Mouse (Mus musculus) liver, postnatal 0 days (tissue): Measurements from ENCODE around the gene Gm49394. TPM values are rescaled to one million over a fixed set of nuclear protein-coding genes. Genes with fewer than 3 reads are reported as not detected.

Experiments
- ATAC-seq: fragments of 200-750 bp; cut with Nextera tagmentation; 2 replicates; pipeline ENCODE4 v1.8.0; 2017; ENCODE audit warnings: mild to moderate bottlenecking, moderate library complexity
- DNase-seq: peaks from one replicate; pipeline ENCODE4 v3.0.0-alpha.2; 2016
- H3K27ac ChIP-seq: fragments of 300-500 bp; sonication (generic); 2 replicates; pipeline ENCODE4 v1.5.1; 2014; ENCODE audit warnings: antibody characterized with exemption, moderate library complexity, mild to moderate bottlenecking, low read depth
- H3K27me3 ChIP-seq: fragments of 300-500 bp; sonication (generic); 2 replicates; pipeline ENCODE4 v1.6.1; 2014; ENCODE audit warnings: low read length, control low read depth, mixed read lengths; ENCODE audit not compliant: insufficient read depth
- H3K36me3 ChIP-seq: fragments of 300-500 bp; sonication (generic); replicated peaks from 2 replicates; pipeline ENCODE4 v1.6.1; 2014; ENCODE audit warnings: mild to moderate bottlenecking, control low read depth, low read length, moderate library complexity, mixed read lengths; ENCODE audit not compliant: insufficient read depth
- H3K4me1 ChIP-seq: fragments of 300-500 bp; sonication (generic); 2 replicates; pipeline ENCODE4 v1.6.1; 2014; ENCODE audit warnings: antibody characterized with exemption, mild to moderate bottlenecking, control low read depth; ENCODE audit not compliant: insufficient read depth
- H3K4me2 ChIP-seq: fragments of 300-500 bp; sonication (generic); 2 replicates; pipeline ENCODE4 v1.6.1; 2014; ENCODE audit warnings: low read depth, mild to moderate bottlenecking, low read length, moderate library complexity, mixed read lengths
- H3K4me3 ChIP-seq: fragments of 300-500 bp; sonication (generic); 2 replicates; pipeline ENCODE4 v1.5.1; 2014; ENCODE audit warnings: low read depth, low read length
- H3K9ac ChIP-seq: fragments of 300-500 bp; sonication (generic); replicated peaks from 2 replicates; pipeline ENCODE4 v1.6.1; 2014; ENCODE audit warnings: mild to moderate bottlenecking, moderate library complexity
- H3K9me3 ChIP-seq: fragments of 300-500 bp; sonication (generic); 2 replicates; pipeline ENCODE4 v1.6.1; 2016; ENCODE audit warnings: mild to moderate bottlenecking, control low read depth, low read length, mixed read lengths
- CTCF ChIP-seq: sonication (generic); IDR thresholded peaks from 2 replicates; pipeline ENCODE4 v1.5.1; 2016; ENCODE audit warnings: antibody characterized with exemption, low read depth
- EP300 ChIP-seq: IDR thresholded peaks from 2 replicates; pipeline ENCODE4 v1.6.1; 2016; ENCODE audit warnings: antibody characterized with exemption, low read depth, mild to moderate bottlenecking
- WGBS: fragments of 180-500 bp; shearing (Covaris S2); extraction: QIAGEN DNeasy Blood & Tissue Kit; methylation state at CpG from one replicate; pipeline ENCODE4 v1.1.7; 2014; ENCODE audit not compliant: insufficient replicate concordance; 5-methylcytosine and 5-hydroxymethylcytosine counted together
- polyA plus RNA-seq: library from polyadenylated mRNA; unstranded; fragments of >200 nt; fragmentation: Nextera tagmentation; extraction: Ambion mirVana; gene quantifications from 2 replicates; pipeline ENCODE4 v1.2.1, GENCODE M21; 2015

The Gm49394 gene
- polyA plus RNA-seq, 1 experiment from 2014 or later: 0.04 TPM

GRCm38 (mm10) chr7:142657821-142658614 is 11.7 kb downstream of the Gm49394 start:
- 4% methylated on average over 33 of the region's 34 CpGs for WGBS
- H3K4me1 ChIP-seq: no peaks in the 10 kb centered on the region; the same call in 1 of the 2 replicates
- DNase-seq (no peak), ATAC-seq (no peak)
- peak overlapping the region; percentile 83 for H3K27ac ChIP-seq
- H3K9me3 ChIP-seq: no peaks in the 10 kb centered on the region
- TF ChIP-seq CTCF (no peak), EP300 (no peak)
- peaks cover 3% of the 10 kb centered on the region; the same call in 1 of the 2 replicates for H3K36me3 ChIP-seq
- H3K27me3 ChIP-seq: peaks cover 86% of the 10 kb centered on the region
- H3K4me2 ChIP-seq: peak overlapping the region; percentile 62
- peak overlapping the region; percentile 58 for H3K9ac ChIP-seq
- H3K4me3 ChIP-seq: peak overlapping the region; percentile 52

- WGBS: 23% methylated on average over 6 of the region's 9 CpGs
- H3K9ac ChIP-seq: peak overlapping the region; percentile 65
- no peaks in the 10 kb centered on the region; the same call in 1 of the 2 replicates for H3K4me1 ChIP-seq
- peaks cover 3% of the 10 kb centered on the region; the same call in 1 of the 2 replicates for H3K36me3 ChIP-seq
- H3K27me3 ChIP-seq: peaks cover 80% of the 10 kb centered on the region
- no peaks in the 10 kb centered on the region for H3K9me3 ChIP-seq
- DNase-seq (peak; percentile 56), ATAC-seq (peak; percentile 34)
- TF ChIP-seq CTCF (no peak), EP300 (no peak)
- H3K4me2 ChIP-seq: peak overlapping the region; percentile 65
- H3K4me3 ChIP-seq: peak overlapping the region; percentile 52
- H3K27ac ChIP-seq: peak overlapping the region; percentile 55
These were observed 12.4 kb downstream of the Gm49394 start for GRCm38 (mm10) chr7:142657341-142657791.

DNA sequence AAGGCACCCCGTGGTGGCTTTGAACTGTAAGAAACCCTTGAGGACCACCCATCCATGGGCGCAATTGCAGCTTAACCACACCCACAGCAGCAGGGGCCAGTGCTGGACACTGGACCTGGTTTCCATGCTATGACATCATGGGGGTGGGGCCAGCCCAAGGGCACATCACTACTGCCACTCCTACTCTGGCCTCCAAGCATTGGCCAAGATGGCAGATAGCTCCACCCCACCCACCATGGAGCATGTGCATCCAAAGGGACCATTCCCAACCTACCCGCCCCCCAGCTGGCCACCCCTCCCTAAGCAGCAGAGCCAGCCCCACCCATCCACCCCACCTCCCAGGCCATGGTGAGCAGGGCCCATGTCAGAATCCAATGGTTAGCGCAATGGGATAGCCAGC is 13.7 kb downstream of the Gm49394 start:
- WGBS: 38% methylated on average over 4 of the region's 4 CpGs
- Histone ChIP-seq H3K27ac (peak overlapping the region; percentile 22; the same call in 1 of the 2 replicates), H3K9ac (0 out of 2 replicates have a peak overlapping the region, but pooled peaks have one; percentile 65)

GRCm38 (mm10) chr7:142655633-142656032 is 14.1 kb downstream of the Gm49394 start:
- H3K4me1 ChIP-seq: no peaks in the 10 kb centered on the region; the same call in 1 of the 2 replicates
- peak overlapping the region; percentile 2; the same call in 1 of the 2 replicates for H3K27ac ChIP-seq
- peaks cover 3% of the 10 kb centered on the region; the same call in 1 of the 2 replicates for H3K36me3 ChIP-seq
- no peak overlapping the region; the same call in 1 of the 2 replicates for H3K9ac ChIP-seq
- no peak for DNase-seq
- peak overlapping the region; percentile 65 for H3K4me2 ChIP-seq
- peaks cover 65% of the 10 kb centered on the region for H3K27me3 ChIP-seq
- peak overlapping the region; percentile 25 for H3K4me3 ChIP-seq
- no peak for ATAC-seq
- WGBS: 22% methylated on average over 11 of the region's 11 CpGs
- H3K9me3 ChIP-seq: no peaks in the 10 kb centered on the region
- TF ChIP-seq CTCF (no peak), EP300 (no peak)

More for the DNA sequence above, 13.7 kb downstream of the Gm49394 start:
- DNase-seq: peak; percentile 71
- peaks cover 3% of the 10 kb centered on the region; the same call in 1 of the 2 replicates for H3K36me3 ChIP-seq
- H3K27me3 ChIP-seq: peaks cover 69% of the 10 kb centered on the region
- H3K4me1 ChIP-seq: no peaks in the 10 kb centered on the region; the same call in 1 of the 2 replicates
- peak overlapping the region; percentile 65 for H3K4me2 ChIP-seq
- peak; percentile 66 for ATAC-seq
- TF ChIP-seq CTCF (no peak), EP300 (no peak)
- peak overlapping the region; percentile 45 for H3K4me3 ChIP-seq
- no peaks in the 10 kb centered on the region for H3K9me3 ChIP-seq

DNA sequence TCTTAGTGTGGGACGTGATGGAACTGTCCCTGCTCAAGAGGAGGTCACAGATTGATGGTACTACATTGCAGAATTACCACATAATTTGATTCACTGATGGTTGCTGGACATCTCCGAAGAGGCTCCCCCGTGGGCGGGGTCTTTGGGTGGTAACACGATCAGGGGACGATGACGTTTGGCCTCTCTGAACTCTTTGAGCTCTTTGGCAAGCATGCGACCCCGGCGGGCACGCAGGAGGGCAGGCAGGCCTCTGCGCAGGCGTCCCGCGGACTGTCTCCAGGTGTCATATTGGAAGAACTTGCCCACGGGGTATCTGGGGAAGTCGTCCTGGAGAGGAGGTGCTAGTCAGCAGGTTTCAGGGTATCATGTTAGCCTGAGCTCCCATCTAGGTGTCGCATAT is 16.0 kb downstream of the Gm49394 start:
- TF ChIP-seq EP300: no peak
- no peak for TF ChIP-seq CTCF
- DNase-seq (no peak), ATAC-seq (no peak)
- WGBS: 31% methylated on average over 18 of the region's 18 CpGs
- no peaks in the 10 kb centered on the region for H3K9me3 ChIP-seq
- H3K9ac ChIP-seq: no peak overlapping the region
- H3K27me3 ChIP-seq: peaks cover 46% of the 10 kb centered on the region
- peaks cover 3% of the 10 kb centered on the region; the same call in 1 of the 2 replicates for H3K36me3 ChIP-seq
- H3K27ac ChIP-seq: no peak overlapping the region; the same call in 1 of the 2 replicates
- no peak overlapping the region for H3K4me3 ChIP-seq
- no peaks in the 10 kb centered on the region; the same call in 1 of the 2 replicates for H3K4me1 ChIP-seq
- H3K4me2 ChIP-seq: no peak overlapping the region

GRCm38 (mm10) chr7:142646676-142647075 is 23.1 kb downstream of the Gm49394 start:
- DNase-seq: no peak
- Histone ChIP-seq H3K9me3 (no peaks in the 10 kb centered on the region), H3K4me3 (no peak overlapping the region), H3K36me3 (no peaks in the 10 kb centered on the region), H3K27ac (no peak overlapping the region), H3K4me2 (no peak overlapping the region), H3K4me1 (no peaks in the 10 kb centered on the region), H3K27me3 (no peaks in the 10 kb centered on the region), H3K9ac (no peak overlapping the region)
- TF ChIP-seq CTCF (no peak), EP300 (no peak)
- WGBS: 51% methylated on average over 6 of the region's 6 CpGs
- no peak for ATAC-seq
